Mouse (Mus musculus): ENCODE data around the gene Aplp2.

DNA sequence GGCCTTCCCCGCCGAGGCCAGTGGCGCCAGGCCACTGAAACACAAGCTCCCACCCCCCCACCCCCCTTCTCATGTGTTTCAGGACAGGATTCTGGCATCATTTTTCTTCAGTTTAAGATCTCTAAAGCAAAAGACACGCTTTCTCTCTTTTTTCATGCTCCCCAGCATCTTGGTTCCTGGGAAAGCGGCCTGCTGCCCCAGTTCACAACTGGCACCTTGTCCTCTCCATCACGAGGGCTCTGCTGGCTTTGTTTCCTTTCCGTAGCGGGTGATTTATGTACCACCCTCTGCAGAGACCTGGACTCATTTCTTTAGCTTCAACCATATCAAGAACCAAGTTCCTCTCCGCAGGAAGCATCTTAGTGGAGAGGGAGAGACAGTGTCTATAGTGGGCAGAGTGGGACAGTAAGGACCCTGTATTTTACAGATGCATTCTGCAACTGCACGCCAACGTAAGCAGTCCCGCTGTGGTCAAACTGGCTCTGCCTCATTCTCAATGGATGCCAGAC lies 939 bp upstream of the Aplp2 start:
- TF ChIP-seq MAX (IDR thresholded peaks at IDR 0.05) (no peak), CTCF (IDR thresholded peaks at IDR 0.05; ENCODE audit: control insufficient read depth, insufficient read depth, insufficient read length) (no peak), USF1 (IDR thresholded peaks at IDR 0.05; ENCODE audit: low read depth) (no peak), CEBPB (IDR thresholded peaks at IDR 0.05; ENCODE audit: low read depth) (no peak), MYOD1 (IDR thresholded peaks at IDR 0.05; ENCODE audit: control insufficient read depth, insufficient read length, low read depth) (no peak)

Measured in C2C12 (cell line).